Mouse (Mus musculus): ENCODE measurements around the gene Car2. TPM values are rescaled to one million over a fixed set of nuclear protein-coding genes. Genes with fewer than 3 reads are reported as not detected.

The Car2 gene
- polyA plus RNA-seq, 1 experiment from 2014 or later: 213 TPM

- no peak for DNase-seq (ENCODE audit: low spot score)
- Histone ChIP-seq H3K36me3 (no peaks in the 10 kb centered on the region), H3K27me3 (ENCODE audit: insufficient read depth, poor library complexity, severe bottlenecking) (no peaks in the 10 kb centered on the region), H3K4me1 (peaks cover 10% of the 10 kb centered on the region; the same call in 1 of the 2 replicates), H3K9me3 (no peaks in the 10 kb centered on the region), H3K27ac (no peak overlapping the region), H3K4me3 (no peak overlapping the region)
- WGBS: 85% methylated on average over 2 of the region's 2 CpGs
Measured at GRCm38 (mm10) chr3:14863922-14864321, 22.2 kb upstream of the Car2 start.

GRCm38 (mm10) chr3:14865941-14866340 is 20.1 kb upstream of the Car2 start:
- Histone ChIP-seq H3K27ac (no peak overlapping the region), H3K27me3 (ENCODE audit: insufficient read depth, poor library complexity, severe bottlenecking) (no peaks in the 10 kb centered on the region), H3K4me1 (peaks cover 13% of the 10 kb centered on the region; the same call in 1 of the 2 replicates), H3K36me3 (no peaks in the 10 kb centered on the region), H3K4me3 (no peak overlapping the region), H3K9me3 (no peaks in the 10 kb centered on the region)
- 77% methylated on average over 2 of the region's 2 CpGs for WGBS
- DNase-seq (ENCODE audit: low spot score): no peak

- Histone ChIP-seq H3K4me3 (no peak overlapping the region), H3K9me3 (no peaks in the 10 kb centered on the region), H3K27me3 (ENCODE audit: insufficient read depth, poor library complexity, severe bottlenecking) (no peaks in the 10 kb centered on the region), H3K36me3 (no peaks in the 10 kb centered on the region), H3K4me1 (0 out of 2 replicates have a peak, but pooled peaks cover 3% of the 10 kb centered on the region), H3K27ac (no peak overlapping the region)
- 25% methylated on average over 11 of the region's 11 CpGs for WGBS
- peak; percentile 82 for DNase-seq (ENCODE audit: low spot score)
Measured at GRCm38 (mm10) chr3:14869779-14870178, 16.3 kb upstream of the Car2 start.

DNA sequence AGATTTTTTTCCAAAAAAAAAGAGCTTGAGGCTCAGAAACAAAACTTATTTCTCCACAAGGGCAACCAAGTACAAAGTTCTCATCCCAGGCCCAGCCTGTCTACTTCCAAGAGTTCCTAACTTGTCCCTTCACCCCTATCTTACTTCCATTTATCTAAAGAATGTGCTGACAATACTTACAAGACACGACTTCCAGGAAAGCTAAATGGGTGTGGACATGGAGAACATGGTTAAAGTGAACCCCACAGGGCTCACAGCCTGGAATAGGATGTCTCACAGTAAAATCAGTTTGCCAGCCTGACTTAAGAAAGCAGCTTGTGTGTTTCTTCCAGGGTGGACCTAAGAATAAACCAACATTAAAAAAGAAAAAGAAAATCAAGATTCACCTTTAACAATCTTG is 15.5 kb upstream of the Car2 start:
- no peak overlapping the region for H3K4me3 ChIP-seq
- 0 out of 2 replicates have a peak, but pooled peaks cover 3% of the 10 kb centered on the region for H3K4me1 ChIP-seq
- H3K27me3 ChIP-seq (ENCODE audit: insufficient read depth, poor library complexity, severe bottlenecking): no peaks in the 10 kb centered on the region
- H3K9me3 ChIP-seq: no peaks in the 10 kb centered on the region
- no peak for DNase-seq (ENCODE audit: low spot score)
- WGBS: 13% methylated on average over 1 of the region's 1 CpGs
- H3K27ac ChIP-seq: no peak overlapping the region
- H3K36me3 ChIP-seq: no peaks in the 10 kb centered on the region

DNA sequence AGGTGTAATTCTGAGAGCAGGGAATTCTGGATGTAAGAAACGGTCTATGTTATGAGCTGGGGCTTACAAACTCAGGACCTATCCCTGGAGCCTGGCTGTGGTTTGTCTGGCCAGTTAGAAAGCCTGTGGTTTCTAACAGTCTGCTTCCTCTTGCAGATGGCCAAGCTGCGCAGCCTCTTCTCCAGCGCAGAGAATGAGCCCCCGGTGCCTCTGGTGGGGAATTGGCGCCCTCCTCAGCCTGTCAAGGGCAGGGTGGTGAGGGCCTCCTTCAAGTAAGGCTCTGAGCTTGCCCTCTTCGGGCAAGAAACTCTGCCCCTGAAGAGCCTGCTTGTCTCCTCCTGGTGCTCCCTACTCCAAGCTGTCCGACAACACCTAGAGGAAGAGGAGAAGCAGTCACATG is 14.7 kb upstream of the Car2 start:
- Histone ChIP-seq H3K4me3 (no peak overlapping the region), H3K4me1 (0 out of 2 replicates have a peak, but pooled peaks cover 3% of the 10 kb centered on the region), H3K27me3 (ENCODE audit: insufficient read depth, poor library complexity, severe bottlenecking) (no peaks in the 10 kb centered on the region), H3K9me3 (no peaks in the 10 kb centered on the region), H3K36me3 (no peaks in the 10 kb centered on the region), H3K27ac (no peak overlapping the region)
- WGBS: 45% methylated on average over 7 of the region's 7 CpGs
- no peak for DNase-seq (ENCODE audit: low spot score)

DNA sequence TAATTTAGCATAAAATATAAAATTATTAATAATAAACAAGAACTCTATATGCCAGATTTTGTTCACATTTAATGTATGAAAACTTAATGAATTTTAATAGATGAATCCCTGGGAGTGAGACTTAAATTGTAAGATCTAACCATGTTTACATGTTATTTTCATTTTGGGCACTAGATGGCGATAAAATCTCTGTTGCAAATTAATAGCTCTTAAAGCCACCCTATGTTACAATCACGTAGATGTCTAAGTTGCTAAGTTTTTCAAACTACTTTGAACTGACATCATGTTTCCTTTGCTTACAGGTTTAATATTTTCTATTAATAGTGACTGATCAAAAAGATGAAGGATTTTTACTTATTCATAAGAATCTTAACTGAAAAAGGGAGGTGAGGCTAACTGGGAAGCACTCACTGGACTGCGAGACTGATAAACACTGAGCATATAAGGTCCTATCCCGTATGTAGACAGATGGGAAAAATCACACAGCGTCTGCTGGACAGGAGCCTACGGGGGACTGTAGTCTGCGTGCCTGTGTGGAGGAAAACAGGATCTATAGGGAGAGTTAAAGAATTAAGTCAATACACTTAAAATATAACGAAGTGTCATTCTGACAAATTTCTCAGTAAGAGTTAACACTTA is 11.6 kb upstream of the Car2 start:
- no peak for DNase-seq (ENCODE audit: low spot score)
- H3K27ac ChIP-seq: no peak overlapping the region
- no peaks in the 10 kb centered on the region for H3K36me3 ChIP-seq
- peaks cover 11% of the 10 kb centered on the region; the same call in 1 of the 2 replicates for H3K4me1 ChIP-seq
- WGBS: 41% methylated on average over 8 of the region's 8 CpGs
- no peaks in the 10 kb centered on the region for H3K9me3 ChIP-seq
- no peaks in the 10 kb centered on the region for H3K27me3 ChIP-seq (ENCODE audit: insufficient read depth, poor library complexity, severe bottlenecking)
- no peak overlapping the region for H3K4me3 ChIP-seq

DNA sequence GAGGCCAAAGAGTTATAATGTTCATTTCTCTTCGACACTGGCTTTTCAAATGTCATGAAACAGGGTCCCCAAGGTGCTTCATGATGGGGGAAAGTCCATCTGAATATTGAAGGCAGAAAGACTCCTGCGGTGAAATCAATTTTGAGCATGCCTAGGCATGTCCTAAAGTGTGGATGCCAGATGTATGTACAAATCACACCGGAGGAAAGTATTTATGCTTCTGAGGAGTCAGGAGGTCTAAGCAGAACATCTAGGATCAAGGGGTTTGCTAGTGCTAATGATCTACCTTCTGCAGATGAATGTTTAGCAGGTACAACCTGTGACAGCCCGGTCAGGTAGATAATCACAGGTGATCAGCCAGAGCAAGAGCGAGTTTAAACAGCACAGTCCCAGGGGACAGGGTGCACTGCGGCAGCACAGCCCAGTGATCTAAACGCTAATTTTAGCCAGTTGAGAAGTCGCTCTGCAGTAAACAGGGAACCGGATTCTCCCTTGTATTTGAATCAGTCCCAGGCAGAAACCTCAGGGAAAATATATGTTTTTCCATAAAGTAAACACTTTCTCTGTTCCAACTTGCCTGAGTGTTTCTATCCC is 9.7 kb upstream of the Car2 start:
- Histone ChIP-seq H3K4me3 (no peak overlapping the region), H3K36me3 (no peaks in the 10 kb centered on the region), H3K27ac (peak overlapping the region; percentile 72; the same call in 1 of the 2 replicates), H3K4me1 (peaks cover 8% of the 10 kb centered on the region; the same call in 1 of the 2 replicates), H3K27me3 (ENCODE audit: insufficient read depth, poor library complexity, severe bottlenecking) (no peaks in the 10 kb centered on the region), H3K9me3 (no peaks in the 10 kb centered on the region)
- DNase-seq (ENCODE audit: low spot score): no peak
- 61% methylated on average over 9 of the region's 9 CpGs for WGBS

DNA sequence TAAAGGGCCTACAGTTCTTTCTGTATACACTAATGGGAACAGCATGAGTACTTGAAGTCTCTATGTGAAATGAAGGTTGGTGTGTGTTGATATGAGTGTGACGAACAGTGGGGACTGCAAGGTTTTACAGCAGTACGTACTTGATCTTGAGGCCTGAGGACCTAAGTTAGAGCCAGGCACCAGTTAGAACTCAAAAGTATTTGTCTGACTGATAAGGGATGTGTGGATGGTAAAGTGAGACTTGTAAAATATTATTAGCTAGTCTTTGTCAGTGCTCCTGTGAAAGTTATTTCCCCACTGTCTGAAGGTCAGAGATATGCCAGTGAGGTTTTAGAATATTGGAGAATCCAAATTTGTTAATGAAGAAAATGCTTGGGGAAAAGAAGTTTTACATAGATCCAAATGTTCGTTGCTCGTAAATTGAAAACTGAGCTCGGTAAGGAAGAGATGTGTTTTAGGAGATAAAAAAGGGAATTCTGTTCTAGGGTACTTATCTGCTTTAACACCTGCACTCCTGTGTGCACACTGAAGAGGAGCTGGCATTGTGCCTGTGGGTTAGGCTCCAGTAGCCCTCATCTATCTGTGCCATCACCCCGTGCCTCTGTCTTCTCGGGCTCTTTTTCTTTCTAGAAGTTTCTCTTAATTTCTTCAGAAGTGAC is 8.7 kb upstream of the Car2 start:
- Histone ChIP-seq H3K9me3 (no peaks in the 10 kb centered on the region), H3K27ac (peak overlapping the region; percentile 72), H3K4me1 (peaks cover 8% of the 10 kb centered on the region; the same call in 1 of the 2 replicates), H3K27me3 (ENCODE audit: insufficient read depth, poor library complexity, severe bottlenecking) (no peaks in the 10 kb centered on the region), H3K4me3 (no peak overlapping the region), H3K36me3 (no peaks in the 10 kb centered on the region)
- WGBS: 64% methylated on average over 7 of the region's 7 CpGs
- no peak for DNase-seq (ENCODE audit: low spot score)

- H3K27me3 ChIP-seq (ENCODE audit: insufficient read depth, poor library complexity, severe bottlenecking): no peaks in the 10 kb centered on the region
- WGBS: 58% methylated on average over 6 of the region's 6 CpGs
- H3K27ac ChIP-seq: no peak overlapping the region
- H3K9me3 ChIP-seq: no peaks in the 10 kb centered on the region
- peaks cover 8% of the 10 kb centered on the region; the same call in 1 of the 2 replicates for H3K4me1 ChIP-seq
- DNase-seq (ENCODE audit: low spot score): peak; percentile 87
- no peaks in the 10 kb centered on the region for H3K36me3 ChIP-seq
- no peak overlapping the region for H3K4me3 ChIP-seq
Measured at GRCm38 (mm10) chr3:14878749-14879223, 7.3 kb upstream of the Car2 start.

DNA sequence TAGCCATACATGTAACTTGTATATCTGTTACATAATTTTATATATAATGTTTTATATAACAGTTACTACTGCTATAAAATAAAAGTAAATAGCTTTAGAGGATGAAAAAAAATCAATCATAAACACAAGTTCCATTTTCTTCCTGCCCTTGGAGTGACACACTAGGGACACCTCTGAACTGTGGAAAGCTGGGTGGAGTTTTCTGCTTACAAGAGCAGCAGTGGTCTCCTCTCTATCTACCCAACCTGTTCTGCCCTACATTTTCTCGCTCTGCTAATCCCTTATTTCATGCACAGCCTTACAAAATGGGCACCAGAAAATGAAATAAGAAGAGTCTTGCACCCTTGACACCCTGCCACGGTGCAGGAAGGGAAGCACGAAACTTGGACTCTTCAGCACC is 6.8 kb upstream of the Car2 start:
- DNase-seq (ENCODE audit: low spot score): no peak
- no peaks in the 10 kb centered on the region for H3K9me3 ChIP-seq
- WGBS: 72% methylated on average over 3 of the region's 3 CpGs
- H3K27ac ChIP-seq: peak overlapping the region; percentile 59; the same call in 1 of the 2 replicates
- no peaks in the 10 kb centered on the region for H3K27me3 ChIP-seq (ENCODE audit: insufficient read depth, poor library complexity, severe bottlenecking)
- no peaks in the 10 kb centered on the region for H3K36me3 ChIP-seq
- peaks cover 8% of the 10 kb centered on the region; the same call in 1 of the 2 replicates for H3K4me1 ChIP-seq
- no peak overlapping the region for H3K4me3 ChIP-seq

DNA sequence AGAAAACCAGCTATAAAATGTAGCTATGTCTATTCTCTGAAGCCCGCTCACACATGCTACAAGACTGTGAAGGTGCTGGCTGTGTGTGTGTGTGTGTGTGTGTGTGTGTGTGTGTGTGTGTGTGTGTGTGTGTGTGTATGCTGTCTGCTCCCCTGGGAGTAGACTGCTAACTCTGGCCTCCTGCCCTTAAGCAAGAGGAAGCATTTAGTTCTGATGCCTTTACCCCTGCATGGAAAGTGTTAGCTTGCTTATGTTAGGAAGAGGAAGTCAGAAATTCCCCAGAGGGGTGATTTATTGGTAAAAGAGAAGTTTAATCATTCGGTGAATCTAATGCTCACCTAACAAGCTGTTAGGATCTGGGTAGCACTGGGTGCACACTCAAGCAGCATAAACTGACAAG is 5.8 kb upstream of the Car2 start:
- Histone ChIP-seq H3K27me3 (ENCODE audit: insufficient read depth, poor library complexity, severe bottlenecking) (no peaks in the 10 kb centered on the region), H3K4me1 (peaks cover 8% of the 10 kb centered on the region; the same call in 1 of the 2 replicates), H3K4me3 (no peak overlapping the region), H3K36me3 (no peaks in the 10 kb centered on the region), H3K27ac (peak overlapping the region; percentile 36; the same call in 1 of the 2 replicates), H3K9me3 (no peaks in the 10 kb centered on the region)
- DNase-seq (ENCODE audit: low spot score): no peak
- 66% methylated on average over 2 of the region's 2 CpGs for WGBS

DNA sequence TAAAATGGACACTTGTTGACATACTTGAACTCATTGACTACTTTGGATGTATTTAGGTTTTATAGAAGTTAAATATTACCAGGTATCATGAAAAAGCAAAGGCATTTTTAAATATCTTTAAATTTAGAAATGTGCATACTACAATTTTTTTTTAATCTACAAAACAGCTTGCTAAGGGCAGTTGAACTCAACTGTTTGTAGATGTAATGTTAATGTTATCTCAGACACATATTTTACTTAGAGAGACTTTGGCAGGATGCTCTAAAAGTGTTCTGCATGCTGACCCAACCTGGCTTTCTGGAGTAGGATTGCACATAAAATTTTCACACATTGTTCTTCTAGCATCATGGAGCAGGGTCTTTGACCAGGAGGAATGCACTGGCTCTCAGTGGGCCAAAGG is 4.1 kb upstream of the Car2 start:
- Histone ChIP-seq H3K36me3 (no peaks in the 10 kb centered on the region), H3K9me3 (no peaks in the 10 kb centered on the region), H3K27me3 (ENCODE audit: insufficient read depth, poor library complexity, severe bottlenecking) (no peaks in the 10 kb centered on the region), H3K4me1 (peaks cover 3% of the 10 kb centered on the region; the same call in 1 of the 2 replicates), H3K4me3 (no peak overlapping the region), H3K27ac (no peak overlapping the region; the same call in 1 of the 2 replicates)
- no peak for DNase-seq (ENCODE audit: low spot score)

GRCm38 (mm10) chr3:14882756-14883155 is 3.3 kb upstream of the Car2 start:
- H3K36me3 ChIP-seq: no peaks in the 10 kb centered on the region; the same call in 1 of the 2 replicates
- WGBS: 73% methylated on average over 3 of the region's 3 CpGs
- H3K4me3 ChIP-seq: no peak overlapping the region
- peaks cover 2% of the 10 kb centered on the region; the same call in 1 of the 2 replicates for H3K4me1 ChIP-seq
- H3K27me3 ChIP-seq (ENCODE audit: insufficient read depth, poor library complexity, severe bottlenecking): no peaks in the 10 kb centered on the region
- H3K9me3 ChIP-seq: no peaks in the 10 kb centered on the region
- DNase-seq (ENCODE audit: low spot score): no peak
- no peak overlapping the region for H3K27ac ChIP-seq
